Mouse (Mus musculus) MEL (cell line): ENCODE data around the gene F10. TPM values are rescaled to one million over a fixed set of nuclear protein-coding genes. Genes with fewer than 3 reads are reported as not detected.
A peak's percentile ranks its signal among the peaks of the same experiment; 100 is the strongest.

ENCODE experiments used
- DNase-seq: peaks from one replicate; pipeline ENCODE4 v3.0.0; 2011; ENCODE audit warnings: low read depth, low spot score
- H3K27ac ChIP-seq: 2 replicates; pipeline ENCODE4 v1.5.1; 2012; ENCODE audit warnings: low read depth, mild to moderate bottlenecking, control low read depth, low read length, moderate library complexity; ENCODE audit not compliant: control insufficient read depth
- H3K27me3 ChIP-seq, 2 experiments: fragments of 150-350 bp in 1 of 2; sonication (generic) in 1 of 2; 2 replicates each; pipeline ENCODE4 v1.6.1; 2012; ENCODE audit warnings: low read length in 2 of 2, mild to moderate bottlenecking in 2 of 2, improper control_type of control experiment in 1 of 2, moderate library complexity in 1 of 2; ENCODE audit not compliant: insufficient read depth in 2 of 2, control insufficient read depth in 1 of 2
- H3K36me3 ChIP-seq, 2 experiments: 2 replicates each; pipeline ENCODE4 v1.6.1; 2012 to 2014; ENCODE audit warnings: low read length in 2 of 2, improper control_type of control experiment in 1 of 2, inconsistent platforms in 1 of 2, mild to moderate bottlenecking in 1 of 2; ENCODE audit not compliant: insufficient read depth in 2 of 2, control insufficient read depth in 1 of 2
- H3K4me1 ChIP-seq, 2 experiments: fragments of 150-350 bp in 1 of 2; sonication (generic) in 1 of 2; 2 replicates each; pipeline ENCODE4 v1.6.1; 2012; ENCODE audit warnings: low read length in 2 of 2, improper control_type of control experiment in 1 of 2, mild to moderate bottlenecking in 1 of 2; ENCODE audit not compliant: insufficient read depth in 2 of 2, control insufficient read depth in 1 of 2
- H3K4me3 ChIP-seq, 2 experiments: fragments of 150-350 bp in 1 of 2; sonication (generic) in 1 of 2; 2 replicates each; pipeline ENCODE4 v1.5.1; 2012; ENCODE audit warnings: low read depth in 2 of 2, low read length in 2 of 2, mild to moderate bottlenecking in 2 of 2, moderate library complexity in 2 of 2, control low read depth in 1 of 2, improper control_type of control experiment in 1 of 2; ENCODE audit not compliant: control insufficient read depth in 1 of 2, insufficient read depth in 1 of 2
- H3K79me2 ChIP-seq: 2 replicates; pipeline ENCODE4 v1.6.1; 2012; ENCODE audit warnings: mild to moderate bottlenecking, low read length, moderate library complexity; ENCODE audit not compliant: control insufficient read depth, poor library complexity, insufficient read depth
- H3K9ac ChIP-seq: 2 replicates; pipeline ENCODE4 v1.6.1; 2012; ENCODE audit warnings: low read depth, mild to moderate bottlenecking, control low read depth, low read length, moderate library complexity; ENCODE audit not compliant: control insufficient read depth, poor library complexity, severe bottlenecking
- H3K9me3 ChIP-seq: fragments of 150-350 bp; sonication (generic); replicated peaks from 2 replicates; pipeline ENCODE4 v1.6.1; 2012; ENCODE audit warnings: mild to moderate bottlenecking, low read length, improper control_type of control experiment, moderate library complexity; ENCODE audit not compliant: insufficient read depth
- BHLHE40 ChIP-seq: IDR thresholded peaks from 2 replicates; pipeline ENCODE4 v1.6.1; 2012; ENCODE audit warnings: low read depth, mild to moderate bottlenecking, inconsistent platforms, low read length, improper control_type of control experiment, borderline replicate concordance
- CHD2 ChIP-seq: IDR thresholded peaks from 2 replicates; pipeline ENCODE4 v1.6.1; 2011; ENCODE audit warnings: low read length, improper control_type of control experiment
- ELF1 ChIP-seq: IDR thresholded peaks from 2 replicates; pipeline ENCODE4 v1.6.1; 2014; ENCODE audit warnings: low read depth, mild to moderate bottlenecking, inconsistent platforms, low read length, improper control_type of control experiment, moderate library complexity
- ETS1 ChIP-seq: IDR thresholded peaks from 2 replicates; pipeline ENCODE4 v1.6.1; 2012; ENCODE audit warnings: low read depth, mild to moderate bottlenecking, inconsistent platforms, low read length, improper control_type of control experiment, moderate library complexity
- JUND ChIP-seq: IDR thresholded peaks from 2 replicates; pipeline ENCODE4 v1.6.1; 2011; ENCODE audit warnings: low read depth, mild to moderate bottlenecking, improper control_type of control experiment, low read length
- MAFK ChIP-seq: IDR thresholded peaks from 2 replicates; pipeline ENCODE4 v1.6.1; 2011; ENCODE audit warnings: low read depth, mild to moderate bottlenecking, low read length, improper control_type of control experiment, borderline replicate concordance
- MXI1 ChIP-seq: IDR thresholded peaks from 2 replicates; pipeline ENCODE4 v1.6.1; 2011; ENCODE audit warnings: mild to moderate bottlenecking, low read depth, low read length, improper control_type of control experiment
- MYC ChIP-seq: IDR thresholded peaks from 2 replicates; pipeline ENCODE4 v1.6.1; 2011; ENCODE audit warnings: low read depth, mild to moderate bottlenecking, low read length, improper control_type of control experiment, moderate library complexity
- NRF1 ChIP-seq: IDR thresholded peaks from 2 replicates; pipeline ENCODE4 v1.6.1; 2014; ENCODE audit warnings: low read depth, mild to moderate bottlenecking, inconsistent platforms, low read length, improper control_type of control experiment, moderate library complexity; ENCODE audit not compliant: poor library complexity, insufficient read depth, severe bottlenecking
- POLR2A ChIP-seq, 2 experiments: IDR thresholded peaks; 2 replicates each; pipeline ENCODE4 v1.6.1; 2011 to 2012; ENCODE audit warnings: low read length in 2 of 2, mild to moderate bottlenecking in 2 of 2, control low read depth in 1 of 2, improper control_type of control experiment in 1 of 2, low read depth in 1 of 2, moderate library complexity in 1 of 2; ENCODE audit not compliant: control insufficient read depth in 1 of 2, insufficient read depth in 1 of 2, poor library complexity in 1 of 2
- POLR2AphosphoS5 ChIP-seq: IDR thresholded peaks from 2 replicates; pipeline ENCODE4 v1.6.1; 2012; ENCODE audit warnings: low read depth, borderline replicate concordance, mild to moderate bottlenecking, inconsistent platforms, low read length, moderate library complexity, mixed read lengths
- RAD21 ChIP-seq: IDR thresholded peaks from 2 replicates; pipeline ENCODE4 v1.6.1; 2011; ENCODE audit warnings: mild to moderate bottlenecking, low read depth, low read length, improper control_type of control experiment
- RCOR1 ChIP-seq: IDR thresholded peaks from 2 replicates; pipeline ENCODE4 v1.6.1; 2012; ENCODE audit warnings: low read depth, mild to moderate bottlenecking, inconsistent platforms, low read length, improper control_type of control experiment
- SIN3A ChIP-seq: IDR thresholded peaks from 2 replicates; pipeline ENCODE4 v1.6.1; 2012; ENCODE audit warnings: low read length, improper control_type of control experiment, inconsistent platforms
- TBP ChIP-seq: IDR thresholded peaks from 2 replicates; pipeline ENCODE4 v1.8.0; 2011; ENCODE audit warnings: low read depth, low read length, improper control_type of control experiment
- UBTF ChIP-seq: IDR thresholded peaks from 2 replicates; pipeline ENCODE4 v1.6.1; 2012; ENCODE audit warnings: low read depth, mild to moderate bottlenecking, inconsistent platforms, low read length, improper control_type of control experiment, moderate library complexity, borderline replicate concordance; ENCODE audit not compliant: insufficient read depth
- USF1 ChIP-seq: IDR thresholded peaks from 2 replicates; pipeline ENCODE4 v1.6.1; 2014; ENCODE audit warnings: low read depth, mild to moderate bottlenecking, inconsistent platforms, low read length, improper control_type of control experiment, moderate library complexity
- ZC3H11A ChIP-seq: IDR thresholded peaks from 2 replicates; pipeline ENCODE4 v1.6.1; 2012; ENCODE audit warnings: low read depth, mild to moderate bottlenecking, inconsistent platforms, low read length, improper control_type of control experiment
- ZMIZ1 ChIP-seq: IDR thresholded peaks from 2 replicates; pipeline ENCODE4 v1.6.1; 2012; ENCODE audit warnings: low read depth, mild to moderate bottlenecking, inconsistent platforms, low read length, improper control_type of control experiment, moderate library complexity
- ZNF384 ChIP-seq: IDR thresholded peaks from 2 replicates; pipeline ENCODE4 v1.6.1; 2012; ENCODE audit warnings: low read depth, mild to moderate bottlenecking, inconsistent platforms, low read length, improper control_type of control experiment
- polyA plus RNA-seq, 2 experiments: library from polyadenylated mRNA; stranded (reverse) in 1 of 2; unstranded in 1 of 2; fragments of >175 nt in 1 of 2; fragments of >200 nt in 1 of 2; gene quantifications; 2 replicates each; pipeline versions ENCODE4 v1.2.1 to v1.2.4; 2012; ENCODE audit warnings: low replicate concordance in 2 of 2, low read depth in 1 of 2; ENCODE audit not compliant: insufficient read length in 2 of 2, insufficient read depth in 1 of 2, missing spikeins in 1 of 2
- total RNA-seq: library from RNA; depleted of rRNA; stranded (reverse); fragments of 300-350 nt; gene quantifications from 2 replicates; pipeline ENCODE4 v1.2.3, GENCODE M21; 2012

The F10 gene
- total and polyA plus RNA-seq, 3 experiments = 0.03 to 0.04 TPM; not detected in 1

- DNase-seq = no peak
- Histone ChIP-seq H3K27ac (no peak overlapping the region), H3K27me3 (no peaks in the 10 kb centered on the region; a peak in 1 of 4 replicates), H3K4me3 (no peak overlapping the region), H3K36me3 (no peaks in the 10 kb centered on the region), H3K4me1 (no peaks in the 10 kb centered on the region), H3K9me3 (no peaks in the 10 kb centered on the region), H3K79me2 (no peaks in the 10 kb centered on the region), H3K9ac (no peak overlapping the region)
- TF ChIP-seq MYC (no peak), NRF1 (no peak), SIN3A (no peak), ZNF384 (no peak)
These were observed 1.9 kb downstream of the F10 start for GRCm38 (mm10) chr8:13039054-13039453.

GRCm38 (mm10) chr8:13041459-13041858 is 4.4 kb downstream of the F10 start:
- H3K9me3 ChIP-seq = no peaks in the 10 kb centered on the region
- no peak overlapping the region for H3K27ac ChIP-seq
- H3K9ac ChIP-seq = no peak overlapping the region
- H3K79me2 ChIP-seq = no peaks in the 10 kb centered on the region
- DNase-seq = no peak
- H3K4me3 ChIP-seq = no peak overlapping the region
- H3K36me3 ChIP-seq = no peaks in the 10 kb centered on the region
- H3K27me3 ChIP-seq = no peaks in the 10 kb centered on the region; a peak in 2 of 4 replicates
- no peaks in the 10 kb centered on the region for H3K4me1 ChIP-seq
- TF ChIP-seq USF1 (peak; percentile 67), ZMIZ1 (no peak)

- no peak overlapping the region for H3K4me3 ChIP-seq
- peaks cover 7 to 19% of the 10 kb centered on the region in 2 experiments for H3K27me3 ChIP-seq
- no peak for DNase-seq
- H3K36me3 ChIP-seq = no peaks in the 10 kb centered on the region
- H3K9ac ChIP-seq = no peak overlapping the region
- no peak overlapping the region for H3K27ac ChIP-seq
- no peaks in the 10 kb centered on the region for H3K79me2 ChIP-seq
- H3K9me3 ChIP-seq = no peaks in the 10 kb centered on the region
- TF ChIP-seq ETS1 (no peak), CHD2 (no peak), RCOR1 (no peak), ZC3H11A (no peak)
- no peaks in the 10 kb centered on the region for H3K4me1 ChIP-seq
These were observed 10.5 kb downstream of the F10 start for GRCm38 (mm10) chr8:13047652-13048051.

GRCm38 (mm10) chr8:13050550-13050949 is 13.4 kb downstream of the F10 start:
- H3K36me3 ChIP-seq = no peaks in the 10 kb centered on the region

More at GRCm38 (mm10) chr8:13050550-13050949, 13.4 kb downstream of the F10 start:
- Histone ChIP-seq H3K4me1 (no peaks in the 10 kb centered on the region), H3K9ac (no peak overlapping the region), H3K79me2 (no peaks in the 10 kb centered on the region), H3K4me3 (no peak overlapping the region), H3K9me3 (no peaks in the 10 kb centered on the region), H3K27me3 (peaks cover 15 to 20% of the 10 kb centered on the region in 2 experiments), H3K27ac (no peak overlapping the region)
- TF ChIP-seq NRF1 = no peak
- no peak for TF ChIP-seq TBP
- TF ChIP-seq RAD21 = no peak
- TF ChIP-seq MXI1 = no peak
- no peak for TF ChIP-seq ZNF384
- no peak for TF ChIP-seq UBTF
- no peak for TF ChIP-seq ZC3H11A
- no peak for TF ChIP-seq JUND
- no peak for TF ChIP-seq ELF1
- no peak for TF ChIP-seq BHLHE40
- TF ChIP-seq SIN3A = no peak
- no peak for TF ChIP-seq MAFK
- no peak for TF ChIP-seq POLR2A (IDR thresholded peaks at IDR 0.05; ENCODE audit: control insufficient read depth in 1 of 2, insufficient read depth in 1 of 2, low read depth in 1 of 2, low read length in 2 of 2, poor library complexity in 1 of 2)
- no peak for TF ChIP-seq ETS1
- TF ChIP-seq ZMIZ1 = no peak
- TF ChIP-seq POLR2AphosphoS5 = no peak
- TF ChIP-seq RCOR1 = no peak
- DNase-seq = no peak
